Mouse (Mus musculus) CH12.LX (cell line): ENCODE measurements at regions not wholly inside any gene's neighbourhood (a gene's known extent, or its start where the extent isn't known, plus 50 kb on each side); places are given as distances from the start of the nearest gene placed in this dataset.

Experiments
- CTCF ChIP-seq, 2 experiments: IDR thresholded peaks in 1 of 2; conservative IDR thresholded peaks in 1 of 2; 2 replicates each; pipeline ENCODE4 v1.5.1; 2011 to 2012; ENCODE audit warnings: low read depth in 2 of 2, low read length in 2 of 2, improper control_type of control experiment in 1 of 2, inconsistent platforms in 1 of 2, mild to moderate bottlenecking in 1 of 2, moderate library complexity in 1 of 2
- ETS1 ChIP-seq: conservative IDR thresholded peaks from 2 replicates; pipeline ENCODE4 v1.6.1; 2012; ENCODE audit warnings: low read depth, mild to moderate bottlenecking, inconsistent platforms, low read length, improper control_type of control experiment, moderate library complexity
- MAZ ChIP-seq: IDR thresholded peaks from 2 replicates; pipeline ENCODE4 v1.6.1; 2012; ENCODE audit warnings: low read depth, mild to moderate bottlenecking, inconsistent platforms, low read length, improper control_type of control experiment, moderate library complexity
- NELFE ChIP-seq: IDR thresholded peaks from 2 replicates; pipeline ENCODE4 v1.6.1; 2011; ENCODE audit warnings: low read depth, low read length, improper control_type of control experiment
- POLR2A ChIP-seq: IDR thresholded peaks from 2 replicates; pipeline ENCODE4 v1.6.1; 2011; ENCODE audit warnings: low read depth, mild to moderate bottlenecking, improper control_type of control experiment, low read length
- POLR2AphosphoS2 ChIP-seq: IDR thresholded peaks from 2 replicates; pipeline ENCODE4 v1.6.1; 2011; ENCODE audit warnings: low read depth, low read length, improper control_type of control experiment
- RAD21 ChIP-seq: IDR thresholded peaks from 2 replicates; pipeline ENCODE4 v1.6.1; 2011; ENCODE audit warnings: low read depth, mild to moderate bottlenecking, low read length, improper control_type of control experiment, moderate library complexity
- SIN3A ChIP-seq: IDR thresholded peaks from 2 replicates; pipeline ENCODE4 v1.6.1; 2012; ENCODE audit warnings: low read length, improper control_type of control experiment, inconsistent platforms
- TCF12 ChIP-seq: IDR thresholded peaks from 2 replicates; pipeline ENCODE4 v1.6.1; 2014; ENCODE audit warnings: low read depth, mild to moderate bottlenecking, inconsistent platforms, low read length, improper control_type of control experiment
- USF1 ChIP-seq: IDR thresholded peaks from 2 replicates; pipeline ENCODE4 v1.6.1; 2014; ENCODE audit warnings: low read depth, mild to moderate bottlenecking, inconsistent platforms, low read length, improper control_type of control experiment
- ZC3H11A ChIP-seq: IDR thresholded peaks from 2 replicates; pipeline ENCODE4 v1.6.1; 2012; ENCODE audit warnings: low read depth, mild to moderate bottlenecking, inconsistent platforms, low read length, improper control_type of control experiment

GRCm38 (mm10) chr1:144317560-144317959, 68.5 kb upstream of the Rgs1 start:
- TF ChIP-seq POLR2A: no peak
- no peak for TF ChIP-seq POLR2AphosphoS2
- TF ChIP-seq CTCF (conservative IDR thresholded peaks at IDR 0.05 in 1 of 2, IDR thresholded peaks at IDR 0.05 in 1 of 2; ENCODE audit: low read depth in 2 of 2, low read length in 2 of 2): no peak
- TF ChIP-seq SIN3A: no peak
- TF ChIP-seq NELFE: no peak
- no peak for TF ChIP-seq TCF12
- no peak for TF ChIP-seq ETS1
- TF ChIP-seq ZC3H11A: no peak
- no peak for TF ChIP-seq USF1
- no peak for TF ChIP-seq RAD21
- TF ChIP-seq MAZ: no peak
